Mouse (Mus musculus) midbrain, postnatal 0 days (tissue): ENCODE measurements around the gene Art4. TPM values are rescaled to one million over a fixed set of nuclear protein-coding genes. Genes with fewer than 3 reads are reported as not detected.

ENCODE experiments used
- ATAC-seq: fragments of 200-750 bp; cut with Nextera tagmentation; 2 replicates; pipeline ENCODE4 v1.8.0; 2017; ENCODE audit warnings: moderate number of reproducible peaks, mild to moderate bottlenecking, moderate TSS enrichment, moderate library complexity; ENCODE audit not compliant: low FRiP score
- DNase-seq: peaks from one replicate; pipeline ENCODE4 v3.0.0-alpha.2; 2015; ENCODE audit warnings: low spot score
- H3K27ac ChIP-seq: fragments of 300-500 bp; sonication (generic); 2 replicates; pipeline ENCODE4 v1.5.1; 2014; ENCODE audit warnings: low read depth, mild to moderate bottlenecking, low read length, mixed read lengths
- H3K27me3 ChIP-seq: fragments of 300-500 bp; sonication (generic); 2 replicates; pipeline ENCODE4 v1.6.1; 2014; ENCODE audit warnings: low read length, control low read depth, mixed read lengths; ENCODE audit not compliant: insufficient read depth
- H3K36me3 ChIP-seq: fragments of 300-500 bp; sonication (generic); 2 replicates; pipeline ENCODE4 v1.6.1; 2014; ENCODE audit warnings: low read length, control low read depth, mixed read lengths; ENCODE audit not compliant: insufficient read depth
- H3K4me1 ChIP-seq: fragments of 300-500 bp; sonication (generic); 2 replicates; pipeline ENCODE4 v1.6.1; 2014; ENCODE audit warnings: mild to moderate bottlenecking, control low read depth, antibody characterized with exemption, low read length, mixed read lengths; ENCODE audit not compliant: insufficient read depth
- H3K4me2 ChIP-seq: fragments of 300-500 bp; sonication (generic); 2 replicates; pipeline ENCODE4 v1.6.1; 2014; ENCODE audit warnings: low read depth, mild to moderate bottlenecking, low read length, mixed read lengths; ENCODE audit not compliant: poor library complexity, severe bottlenecking
- H3K4me3 ChIP-seq: fragments of 300-500 bp; sonication (generic); 2 replicates; pipeline ENCODE4 v1.5.1; 2014; ENCODE audit warnings: low read depth, mild to moderate bottlenecking, low read length, moderate library complexity
- H3K9ac ChIP-seq: fragments of 300-500 bp; sonication (generic); replicated peaks from 2 replicates; pipeline ENCODE4 v1.6.1; 2014; ENCODE audit warnings: mild to moderate bottlenecking, low read length, moderate library complexity, mixed read lengths; ENCODE audit not compliant: poor library complexity, severe bottlenecking
- H3K9me3 ChIP-seq: fragments of 300-500 bp; sonication (generic); 2 replicates; pipeline ENCODE4 v1.6.1; 2016; ENCODE audit warnings: low read length, control low read depth
- CTCF ChIP-seq: IDR thresholded peaks from 2 replicates; pipeline ENCODE4 v1.5.1; 2016; ENCODE audit warnings: antibody characterized with exemption, mild to moderate bottlenecking
- WGBS: fragments of 180-500 bp; shearing (Covaris S2); extraction: QIAGEN DNeasy Blood & Tissue Kit; methylation state at CpG from one replicate; pipeline ENCODE4 v1.1.7; 2014; 5-methylcytosine and 5-hydroxymethylcytosine counted together
- polyA plus RNA-seq: library from polyadenylated mRNA; unstranded; fragments of >200 nt; fragmentation: Nextera tagmentation; extraction: Ambion mirVana; gene quantifications from 2 replicates; pipeline ENCODE4 v1.2.1, GENCODE M21; 2015
- total RNA-seq: library from RNA; depleted of rRNA; stranded (reverse); fragments of >200 nt; gene quantifications from 2 replicates; pipeline ENCODE4 v1.2.3, GENCODE M21; 2014

Gene Art4
- total and polyA plus RNA-seq, 2 experiments from 2014 or later = 0.11 to 0.20 TPM

DNA sequence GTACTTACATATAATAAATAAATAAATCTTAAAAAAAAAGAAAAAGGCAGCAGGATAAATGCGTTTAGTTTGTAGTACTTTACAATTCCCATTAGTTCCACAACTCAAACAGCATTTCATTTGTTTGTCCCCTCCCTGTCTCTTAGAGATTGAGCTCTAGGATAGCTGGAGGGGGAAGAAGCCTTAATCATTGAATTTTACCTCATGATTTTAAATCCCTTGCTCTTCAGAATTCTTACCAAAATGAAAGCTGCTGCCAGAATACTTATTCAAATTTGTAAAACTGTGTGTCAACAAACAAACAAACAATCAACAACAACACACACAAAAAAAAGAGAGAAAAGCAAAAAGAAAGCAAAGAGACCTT lies 52.1 kb downstream of the Art4 start:
- 87% methylated on average over 1 of the region's 1 CpGs for WGBS
- H3K9me3 ChIP-seq = no peaks in the 10 kb centered on the region
- no peaks in the 10 kb centered on the region for H3K36me3 ChIP-seq
- no peak for TF ChIP-seq CTCF
- DNase-seq (no peak), ATAC-seq (no peak)
- H3K4me2 ChIP-seq = no peak overlapping the region
- H3K27ac ChIP-seq = no peak overlapping the region
- H3K4me1 ChIP-seq = peaks cover 13% of the 10 kb centered on the region
- H3K9ac ChIP-seq = no peak overlapping the region
- H3K4me3 ChIP-seq = no peak overlapping the region
- no peaks in the 10 kb centered on the region for H3K27me3 ChIP-seq

DNA sequence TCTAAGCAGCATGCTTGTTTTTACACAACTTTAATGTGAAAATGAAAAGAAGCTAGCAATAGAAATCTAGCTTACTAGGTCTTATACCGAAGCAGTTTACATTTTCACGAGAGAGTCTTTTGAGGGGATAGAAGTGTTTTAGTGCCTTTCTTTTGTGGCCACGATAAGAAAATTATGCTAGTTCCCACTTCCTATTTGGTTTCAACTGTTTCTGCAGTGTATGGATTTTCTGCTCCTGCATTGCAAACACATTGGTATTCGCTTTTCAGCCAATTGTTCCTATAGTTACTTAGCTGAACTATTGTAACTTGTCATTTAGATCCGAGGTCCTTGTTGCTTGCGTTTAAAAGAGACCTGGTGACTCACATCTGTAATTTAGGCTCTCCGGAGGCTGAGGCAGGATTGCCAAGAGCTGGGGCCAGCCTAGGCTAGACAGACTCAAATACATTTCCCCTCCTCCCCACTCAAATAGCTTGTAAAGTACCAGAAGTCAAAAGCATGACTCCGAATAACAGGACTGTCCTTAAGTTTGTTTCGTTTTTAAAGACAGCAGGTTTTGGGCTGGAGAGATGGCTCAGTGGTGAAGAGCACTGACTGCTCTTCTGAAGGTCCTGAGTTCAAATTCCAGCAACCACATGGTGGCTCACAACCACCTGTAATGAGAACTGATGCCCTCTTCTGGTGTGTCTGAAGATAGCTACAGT lies 52.7 kb downstream of the Art4 start:
- peak overlapping the region; percentile 78 for H3K4me2 ChIP-seq
- DNase-seq (no peak), ATAC-seq (no peak)
- WGBS = 31% methylated on average over 9 of the region's 9 CpGs
- H3K27ac ChIP-seq = peak overlapping the region; percentile 99
- no peak; the same call in 1 of the 2 replicates for TF ChIP-seq CTCF
- peak overlapping the region; percentile 75 for H3K4me3 ChIP-seq
- no peaks in the 10 kb centered on the region for H3K9me3 ChIP-seq
- no peaks in the 10 kb centered on the region for H3K27me3 ChIP-seq
- 0 out of 2 replicates have a peak overlapping the region, but pooled peaks have one; percentile 95 for H3K9ac ChIP-seq
- H3K36me3 ChIP-seq = no peaks in the 10 kb centered on the region
- peaks cover 13% of the 10 kb centered on the region for H3K4me1 ChIP-seq

DNA sequence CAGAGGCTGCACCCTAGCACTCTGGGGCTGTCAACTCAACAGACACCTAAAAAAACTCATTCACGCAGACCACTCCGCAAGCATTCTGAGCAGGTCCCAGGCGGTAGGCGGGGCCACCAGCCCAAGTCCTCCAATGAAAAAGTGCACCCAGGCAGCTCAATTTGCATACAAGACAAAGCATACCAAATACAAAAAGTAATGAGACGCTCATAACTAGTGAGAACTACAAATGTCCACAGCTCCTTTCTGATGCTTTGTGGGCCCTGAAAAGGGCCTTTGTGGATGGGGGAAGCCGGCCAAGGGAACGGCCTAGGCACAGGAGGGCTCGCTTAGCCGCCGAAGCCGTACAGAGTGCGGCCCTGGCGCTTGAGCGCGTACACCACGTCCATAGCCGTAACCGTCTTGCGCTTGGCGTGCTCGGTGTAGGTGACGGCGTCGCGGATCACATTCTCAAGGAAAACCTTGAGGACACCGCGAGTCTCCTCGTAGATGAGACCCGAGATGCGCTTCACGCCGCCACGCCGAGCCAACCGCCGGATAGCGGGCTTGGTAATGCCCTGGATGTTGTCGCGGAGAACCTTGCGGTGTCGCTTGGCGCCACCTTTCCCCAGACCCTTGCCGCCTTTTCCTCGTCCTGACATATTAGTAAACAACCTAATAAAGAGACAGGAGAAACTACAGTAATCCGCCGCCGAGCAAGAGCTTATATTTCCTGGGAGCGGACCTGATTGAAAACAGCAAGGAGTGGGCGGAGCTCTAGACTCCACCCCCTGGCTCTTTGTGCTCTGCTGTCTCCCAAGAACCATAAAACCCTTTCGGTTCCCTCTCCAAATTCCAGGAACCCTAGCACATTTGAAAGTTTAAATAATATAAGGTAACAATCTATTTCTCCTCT lies 53.5 kb downstream of the Art4 start, which contains the start of gene Hist4h4:
Gene Hist4h4 (minus strand): TSS at position 677 of the 895 bp plus-strand sequence.
- H3K27ac ChIP-seq = peak within 1 kb of the TSS; percentile 99
- peak within 1 kb of the TSS; percentile 95 for H3K9ac ChIP-seq
- ATAC-seq = peak; percentile 70
- WGBS = under 1% methylated on average over 50 of the region's 50 CpGs
- H3K4me1 ChIP-seq = peaks cover 6% of the 10 kb centered on the region
- H3K9me3 ChIP-seq = no peaks in the 10 kb centered on the region
- H3K4me3 ChIP-seq = peak within 1 kb of the TSS; percentile 75
- peak within 1 kb of the TSS; percentile 78 for H3K4me2 ChIP-seq
- DNase-seq = peak; percentile 96
- no peaks in the 10 kb centered on the region for H3K27me3 ChIP-seq
- TF ChIP-seq CTCF = no peak; the same call in none of the 2 replicates
- no peaks in the 10 kb centered on the region for H3K36me3 ChIP-seq

DNA sequence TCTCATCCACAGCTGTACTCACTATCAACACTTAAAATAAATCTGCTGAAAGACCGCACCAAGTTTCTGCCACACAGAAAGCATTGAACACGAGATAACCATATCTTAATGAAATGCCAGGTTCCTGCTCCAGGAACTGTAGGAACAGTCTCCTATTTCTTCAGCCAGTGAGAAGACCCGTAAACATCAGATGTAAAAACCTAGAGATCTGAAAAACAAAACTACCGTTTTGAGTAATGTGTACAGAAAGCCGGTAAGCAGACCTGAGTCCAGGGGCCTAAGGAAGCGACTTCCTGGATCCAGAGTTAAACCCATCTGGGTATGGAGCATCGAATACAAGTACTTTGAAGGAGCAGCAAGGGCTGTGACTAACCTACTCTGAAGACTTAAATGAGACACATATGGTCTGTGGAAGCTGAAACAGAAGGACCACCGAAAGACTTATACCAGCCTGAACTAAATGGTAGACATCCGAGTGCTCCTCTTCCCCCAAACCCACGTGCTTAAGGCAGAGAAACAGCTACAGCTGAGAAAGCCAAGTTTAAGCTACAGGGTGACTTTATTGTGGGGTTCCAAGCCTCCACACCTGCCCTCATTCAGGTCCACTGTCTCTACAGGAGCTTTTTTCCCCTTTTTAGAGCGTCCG lies 54.3 kb downstream of the Art4 start:
- DNase-seq (no peak), ATAC-seq (peak; percentile 1; the same call in 1 of the 2 replicates)
- peak overlapping the region; percentile 99 for H3K27ac ChIP-seq
- peak overlapping the region; percentile 75 for H3K4me3 ChIP-seq
- H3K27me3 ChIP-seq = no peaks in the 10 kb centered on the region
- H3K9me3 ChIP-seq = no peaks in the 10 kb centered on the region
- WGBS = 22% methylated on average over 12 of the region's 12 CpGs
- peak overlapping the region; percentile 95 for H3K9ac ChIP-seq
- H3K4me1 ChIP-seq = peaks cover 3% of the 10 kb centered on the region; the same call in 1 of the 2 replicates
- peak overlapping the region; percentile 78 for H3K4me2 ChIP-seq
- TF ChIP-seq CTCF = no peak
- H3K36me3 ChIP-seq = no peaks in the 10 kb centered on the region

DNA sequence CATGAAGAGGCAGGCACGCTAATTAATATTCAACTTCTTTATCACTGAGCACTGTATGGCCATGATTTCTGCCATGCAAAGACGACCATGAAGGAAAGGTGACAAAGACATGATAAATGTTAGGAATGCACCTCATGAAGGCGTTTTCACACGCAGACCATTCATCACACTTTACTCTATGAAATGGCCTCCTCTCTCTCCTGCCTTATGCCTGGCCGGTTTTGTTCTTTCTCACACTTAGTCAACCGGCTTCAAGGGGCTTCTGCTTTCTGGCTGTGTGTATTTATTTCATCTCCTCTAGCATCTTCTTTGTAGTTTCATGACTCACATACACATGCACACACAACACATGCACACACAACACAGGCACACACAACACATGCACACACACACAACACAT lies 56.3 kb downstream of the Art4 start:
- Histone ChIP-seq H3K27me3 (no peaks in the 10 kb centered on the region), H3K4me3 (no peak overlapping the region), H3K36me3 (no peaks in the 10 kb centered on the region), H3K9me3 (no peaks in the 10 kb centered on the region), H3K9ac (no peak overlapping the region), H3K4me2 (no peak overlapping the region), H3K4me1 (peaks cover 3% of the 10 kb centered on the region; the same call in 1 of the 2 replicates), H3K27ac (no peak overlapping the region)
- 86% methylated on average over 6 of the region's 6 CpGs for WGBS
- ATAC-seq (no peak), DNase-seq (no peak)
- no peak for TF ChIP-seq CTCF
